Mouse (Mus musculus) heart, postnatal 0 days (tissue): Measurements from ENCODE around the gene Cyp17a1. TPM values are rescaled to one million over a fixed set of nuclear protein-coding genes. Genes with fewer than 3 reads are reported as not detected.

ENCODE experiments used
- ATAC-seq: fragments of 200-750 bp; cut with Nextera tagmentation; 2 replicates; pipeline ENCODE4 v1.8.0; 2017; ENCODE audit warnings: low read depth, moderate number of reproducible peaks, moderate library complexity; ENCODE audit not compliant: insufficient read depth
- DNase-seq: peaks from one replicate; pipeline ENCODE4 v3.0.0-alpha.2; 2016; ENCODE audit warnings: low spot score
- H3K27ac ChIP-seq: fragments of 300-500 bp; sonication (generic); 2 replicates; pipeline ENCODE4 v1.5.1; 2014; ENCODE audit warnings: low read depth, mild to moderate bottlenecking
- H3K27me3 ChIP-seq: fragments of 300-500 bp; sonication (generic); 2 replicates; pipeline ENCODE4 v1.6.1; 2014; ENCODE audit warnings: low read length, mixed read lengths; ENCODE audit not compliant: control insufficient read depth, insufficient read depth
- H3K36me3 ChIP-seq: fragments of 300-500 bp; sonication (generic); replicated peaks from 2 replicates; pipeline ENCODE4 v1.6.1; 2014; ENCODE audit warnings: low read length, mixed read lengths; ENCODE audit not compliant: control insufficient read depth, insufficient read depth
- H3K4me1 ChIP-seq: fragments of 300-500 bp; sonication (generic); 2 replicates; pipeline ENCODE4 v1.6.1; 2014; ENCODE audit warnings: antibody characterized with exemption; ENCODE audit not compliant: control insufficient read depth, insufficient read depth
- H3K4me2 ChIP-seq: fragments of 300-500 bp; sonication (generic); 2 replicates; pipeline ENCODE4 v1.6.1; 2014; ENCODE audit warnings: low read depth, mild to moderate bottlenecking, low read length, moderate library complexity
- H3K4me3 ChIP-seq: fragments of 300-500 bp; sonication (generic); 2 replicates; pipeline ENCODE4 v1.5.1; 2014; ENCODE audit warnings: low read depth, low read length
- H3K9ac ChIP-seq: fragments of 300-500 bp; sonication (generic); replicated peaks from 2 replicates; pipeline ENCODE4 v1.6.1; 2014; ENCODE audit warnings: low read depth, low read length, mixed read lengths
- H3K9me3 ChIP-seq: fragments of 300-500 bp; sonication (generic); replicated peaks from 2 replicates; pipeline ENCODE4 v1.6.1; 2016; ENCODE audit warnings: low read length; ENCODE audit not compliant: control insufficient read depth
- CTCF ChIP-seq: IDR thresholded peaks from 2 replicates; pipeline ENCODE4 v1.5.1; 2016; ENCODE audit warnings: antibody characterized with exemption, control low read depth, low read depth
- EP300 ChIP-seq: IDR thresholded peaks from 2 replicates; pipeline ENCODE4 v1.6.1; 2016; ENCODE audit warnings: antibody characterized with exemption, low read depth
- WGBS: fragments of 180-500 bp; shearing (Covaris S2); extraction: QIAGEN DNeasy Blood & Tissue Kit; methylation state at CpG from one replicate; pipeline ENCODE4 v1.1.7; 2014; 5-methylcytosine and 5-hydroxymethylcytosine counted together
- polyA plus RNA-seq: library from polyadenylated mRNA; unstranded; fragments of >200 nt; fragmentation: Nextera tagmentation; extraction: Ambion mirVana; gene quantifications from 2 replicates; pipeline ENCODE4 v1.2.1, GENCODE M21; 2015
- total RNA-seq: library from RNA; depleted of rRNA; stranded (reverse); fragments of >200 nt; gene quantifications from 2 replicates; pipeline ENCODE4 v1.2.3, GENCODE M21; 2014; ENCODE audit warnings: low replicate concordance

The Cyp17a1 gene
- total and polyA plus RNA-seq, 2 experiments from 2014 or later, result 0.68 to 3.9 TPM

- H3K4me1 ChIP-seq, result peaks cover 75% of the 10 kb centered on the region
- H3K9me3 ChIP-seq, result no peaks in the 10 kb centered on the region
- WGBS, result 84% methylated on average over 8 of the region's 8 CpGs
- H3K36me3 ChIP-seq, result peaks cover 20% of the 10 kb centered on the region
- no peak overlapping the region for H3K4me2 ChIP-seq
- H3K4me3 ChIP-seq, result no peak overlapping the region
- TF ChIP-seq EP300, result no peak
- TF ChIP-seq CTCF, result no peak
- H3K9ac ChIP-seq, result 0 out of 2 replicates have a peak overlapping the region, but pooled peaks have one; percentile 22
- ATAC-seq (no peak), DNase-seq (no peak)
- H3K27me3 ChIP-seq, result no peaks in the 10 kb centered on the region
- peak overlapping the region; percentile 94 for H3K27ac ChIP-seq
Measured at GRCm38 (mm10) chr19:46640780-46641179, 32.2 kb downstream of the Cyp17a1 start.

- 69% methylated on average over 14 of the region's 14 CpGs for WGBS
- H3K9me3 ChIP-seq, result no peaks in the 10 kb centered on the region
- ATAC-seq (no peak), DNase-seq (no peak)
- H3K4me2 ChIP-seq, result peak overlapping the region; percentile 14; the same call in 1 of the 2 replicates
- no peak overlapping the region for H3K4me3 ChIP-seq
- TF ChIP-seq CTCF, result 0 out of 2 replicates have a peak, but pooled peaks have one; percentile 5
- no peak for TF ChIP-seq EP300
- H3K27me3 ChIP-seq, result no peaks in the 10 kb centered on the region
- peaks cover 20% of the 10 kb centered on the region for H3K36me3 ChIP-seq
- peak overlapping the region; percentile 67 for H3K27ac ChIP-seq
- peaks cover 71% of the 10 kb centered on the region for H3K4me1 ChIP-seq
- no peak overlapping the region for H3K9ac ChIP-seq
Measured at GRCm38 (mm10) chr19:46639496-46639895, 33.5 kb downstream of the Cyp17a1 start.

GRCm38 (mm10) chr19:46639053-46639452 is 33.9 kb downstream of the Cyp17a1 start:
- H3K4me1 ChIP-seq, result peaks cover 67% of the 10 kb centered on the region
- H3K36me3 ChIP-seq, result peaks cover 20% of the 10 kb centered on the region
- peak overlapping the region; percentile 67 for H3K27ac ChIP-seq
- no peak overlapping the region for H3K9ac ChIP-seq
- no peak overlapping the region for H3K4me3 ChIP-seq
- H3K4me2 ChIP-seq, result no peak overlapping the region
- ATAC-seq (no peak), DNase-seq (no peak)
- no peaks in the 10 kb centered on the region for H3K9me3 ChIP-seq
- no peaks in the 10 kb centered on the region for H3K27me3 ChIP-seq
- no peak for TF ChIP-seq EP300
- no peak for TF ChIP-seq CTCF

GRCm38 (mm10) chr19:46637598-46637997 is 35.4 kb downstream of the Cyp17a1 start:
- TF ChIP-seq EP300 (no peak), CTCF (no peak)

GRCm38 (mm10) chr19:46635766-46636165 is 37.2 kb downstream of the Cyp17a1 start:
- no peak for DNase-seq
- ATAC-seq, result no peak
- peaks cover 20% of the 10 kb centered on the region for H3K36me3 ChIP-seq
- 19% methylated on average over 9 of the region's 9 CpGs for WGBS
- H3K9me3 ChIP-seq, result no peaks in the 10 kb centered on the region
- TF ChIP-seq EP300 (0 out of 2 replicates have a peak, but pooled peaks have one; percentile 30), CTCF (no peak)
- no peak overlapping the region for H3K9ac ChIP-seq
- peak overlapping the region; percentile 9; the same call in 1 of the 2 replicates for H3K4me2 ChIP-seq
- H3K4me3 ChIP-seq, result no peak overlapping the region
- no peaks in the 10 kb centered on the region for H3K27me3 ChIP-seq
- H3K4me1 ChIP-seq, result peaks cover 38% of the 10 kb centered on the region
- H3K27ac ChIP-seq, result peak overlapping the region; percentile 30

More at GRCm38 (mm10) chr19:46637598-46637997, 35.4 kb downstream of the Cyp17a1 start:
- Histone ChIP-seq H3K4me1 (peaks cover 52% of the 10 kb centered on the region), H3K9me3 (no peaks in the 10 kb centered on the region), H3K4me2 (no peak overlapping the region), H3K27me3 (no peaks in the 10 kb centered on the region), H3K36me3 (peaks cover 20% of the 10 kb centered on the region), H3K4me3 (no peak overlapping the region), H3K27ac (no peak overlapping the region), H3K9ac (no peak overlapping the region)
- DNase-seq (no peak), ATAC-seq (no peak)
- WGBS, result 59% methylated on average over 6 of the region's 6 CpGs

- Histone ChIP-seq H3K4me1 (peaks cover 56% of the 10 kb centered on the region), H3K9me3 (no peaks in the 10 kb centered on the region), H3K4me2 (no peak overlapping the region), H3K9ac (no peak overlapping the region), H3K4me3 (no peak overlapping the region), H3K36me3 (no peaks in the 10 kb centered on the region; the same call in 1 of the 2 replicates), H3K27me3 (no peaks in the 10 kb centered on the region), H3K27ac (no peak overlapping the region)
- DNase-seq (no peak), ATAC-seq (no peak)
- WGBS, result 76% methylated on average over 9 of the region's 9 CpGs
- TF ChIP-seq EP300 (no peak), CTCF (no peak)
Measured at GRCm38 (mm10) chr19:46631637-46632036, 41.3 kb downstream of the Cyp17a1 start.
